Mouse (Mus musculus) embryonic facial prominence, embryonic 11.5 days (tissue): ENCODE measurements around the gene Themis. TPM values are rescaled to one million over a fixed set of nuclear protein-coding genes. Genes with fewer than 3 reads are reported as not detected.
A peak's percentile ranks its signal among the peaks of the same experiment; 100 is the strongest.

Experiments
- ATAC-seq: fragments of 200-750 bp; cut with Nextera tagmentation; replicated peaks from 2 replicates; pipeline ENCODE4 v1.8.0; 2017; ENCODE audit warnings: low read depth; ENCODE audit not compliant: insufficient number of reproducible peaks, low FRiP score, low TSS enrichment
- DNase-seq: peaks from one replicate; pipeline ENCODE4 v3.0.0-alpha.2; 2015; ENCODE audit warnings: low spot score
- H3K27ac ChIP-seq: fragments of 300-500 bp; sonication (generic); replicated peaks from 2 replicates; pipeline ENCODE4 v1.5.1; 2014; ENCODE audit warnings: mild to moderate bottlenecking, low read depth, low read length, control low read depth
- H3K27me3 ChIP-seq: fragments of 300-500 bp; sonication (generic); 2 replicates; pipeline ENCODE4 v1.6.1; 2014; ENCODE audit warnings: mild to moderate bottlenecking, low read length, moderate library complexity, mixed read lengths; ENCODE audit not compliant: control insufficient read depth, insufficient read depth
- H3K36me3 ChIP-seq: fragments of 300-500 bp; sonication (generic); replicated peaks from 2 replicates; pipeline ENCODE4 v1.6.1; 2014; ENCODE audit warnings: low read depth, mild to moderate bottlenecking, low read length, moderate library complexity, mixed read lengths; ENCODE audit not compliant: control insufficient read depth, insufficient read depth
- H3K4me1 ChIP-seq: fragments of 300-500 bp; sonication (generic); 2 replicates; pipeline ENCODE4 v1.6.1; 2014; ENCODE audit warnings: low read length, mixed read lengths; ENCODE audit not compliant: control insufficient read depth, insufficient read depth
- H3K4me2 ChIP-seq: fragments of 300-500 bp; sonication (generic); 2 replicates; pipeline ENCODE4 v1.6.1; 2014; ENCODE audit warnings: low read depth, mild to moderate bottlenecking, control low read depth, low read length, moderate library complexity
- H3K4me3 ChIP-seq: fragments of 300-500 bp; sonication (generic); 2 replicates; pipeline ENCODE4 v1.5.1; 2014; ENCODE audit warnings: low read depth, low read length, control low read depth
- H3K9ac ChIP-seq: fragments of 300-500 bp; sonication (generic); replicated peaks from 2 replicates; pipeline ENCODE4 v1.6.1; 2014; ENCODE audit warnings: mild to moderate bottlenecking, control low read depth, low read length
- H3K9me3 ChIP-seq: fragments of 300-500 bp; sonication (generic); replicated peaks from 2 replicates; pipeline ENCODE4 v1.6.1; 2016; ENCODE audit warnings: mild to moderate bottlenecking, low read length, inconsistent platforms, mixed read lengths; ENCODE audit not compliant: control insufficient read depth
- WGBS: fragments of 180-500 bp; shearing (Covaris S2); extraction: QIAGEN DNeasy Blood & Tissue Kit; methylation state at CpG from one replicate; pipeline ENCODE4 v1.1.7; 2014; 5-methylcytosine and 5-hydroxymethylcytosine counted together
- polyA plus RNA-seq: library from polyadenylated mRNA; unstranded; fragments of >200 nt; fragmentation: Nextera tagmentation; extraction: Ambion mirVana; gene quantifications from 2 replicates; pipeline ENCODE4 v1.2.1, GENCODE M21; 2014

Gene Themis
- polyA plus RNA-seq, 1 experiment from 2014 or later: 0.10 TPM

- DNase-seq: no peak
- H3K27me3 ChIP-seq: no peaks in the 10 kb centered on the region
- no peak overlapping the region for H3K4me2 ChIP-seq
- no peaks in the 10 kb centered on the region for H3K9me3 ChIP-seq
- H3K4me1 ChIP-seq: no peaks in the 10 kb centered on the region
- ATAC-seq: no peak
- no peaks in the 10 kb centered on the region for H3K36me3 ChIP-seq
- H3K27ac ChIP-seq: no peak overlapping the region
- H3K4me3 ChIP-seq: no peak overlapping the region
- 84% methylated on average over 4 of the region's 4 CpGs for WGBS
- H3K9ac ChIP-seq: no peak overlapping the region
Observed at GRCm38 (mm10) chr10:28870580-28871354, 202.6 kb downstream of the Themis start.

- no peaks in the 10 kb centered on the region for H3K4me1 ChIP-seq
- H3K9me3 ChIP-seq: no peaks in the 10 kb centered on the region
- DNase-seq (no peak), ATAC-seq (no peak)
- no peak overlapping the region for H3K9ac ChIP-seq
- no peak overlapping the region for H3K4me2 ChIP-seq
- 84% methylated on average over 4 of the region's 4 CpGs for WGBS
- no peak overlapping the region for H3K27ac ChIP-seq
- H3K36me3 ChIP-seq: no peaks in the 10 kb centered on the region
- no peak overlapping the region for H3K4me3 ChIP-seq
- H3K27me3 ChIP-seq: no peaks in the 10 kb centered on the region
Observed at GRCm38 (mm10) chr10:28874605-28875004, 206.4 kb downstream of the Themis start.

DNA sequence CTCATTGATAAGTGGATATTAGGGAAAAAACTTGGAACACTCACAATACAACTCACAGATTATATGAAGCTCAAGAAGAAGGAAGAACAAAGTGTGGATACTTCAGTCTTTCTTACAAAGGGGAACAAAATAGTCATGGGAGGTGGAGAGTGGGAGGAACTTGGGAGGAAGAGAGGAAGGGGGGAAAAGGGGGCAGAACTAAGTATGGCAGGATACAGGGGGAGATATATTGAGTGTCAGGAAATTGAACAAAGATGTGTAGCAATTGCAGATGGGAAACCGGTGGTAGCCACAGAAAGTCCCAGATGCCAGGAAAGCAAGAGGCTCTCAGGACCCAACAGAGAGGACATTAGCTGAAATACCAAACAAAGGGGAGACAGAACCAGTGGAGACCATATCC, 219.5 kb downstream of the Themis start:
- H3K4me3 ChIP-seq: no peak overlapping the region
- WGBS: 63% methylated on average over 1 of the region's 1 CpGs
- no peak overlapping the region for H3K9ac ChIP-seq
- ATAC-seq: no peak
- no peak overlapping the region for H3K27ac ChIP-seq
- no peaks in the 10 kb centered on the region for H3K4me1 ChIP-seq
- H3K27me3 ChIP-seq: no peaks in the 10 kb centered on the region
- no peaks in the 10 kb centered on the region for H3K36me3 ChIP-seq
- no peaks in the 10 kb centered on the region for H3K9me3 ChIP-seq
- DNase-seq: no peak
- no peak overlapping the region for H3K4me2 ChIP-seq

DNA sequence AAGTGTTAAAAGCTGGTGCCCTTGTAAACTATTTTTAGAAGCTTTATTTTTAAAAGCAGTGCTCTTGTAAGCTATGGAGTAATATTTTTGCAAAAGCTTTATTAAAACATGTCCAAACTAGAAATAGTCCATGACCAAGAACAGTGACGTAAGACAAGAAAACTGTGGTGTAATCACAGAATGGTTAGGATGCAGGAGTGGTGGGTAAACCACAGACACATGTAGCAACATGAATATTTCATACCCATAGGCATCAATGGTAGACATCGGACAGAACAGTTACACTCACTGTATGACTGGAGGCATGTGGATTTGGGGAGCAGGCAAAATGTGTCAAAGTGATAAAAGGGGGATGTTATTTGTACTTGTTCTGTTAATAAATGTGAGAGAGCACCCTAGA, 222.7 kb downstream of the Themis start:
- ATAC-seq (no peak), DNase-seq (no peak)
- H3K4me2 ChIP-seq: no peak overlapping the region
- no peak overlapping the region for H3K27ac ChIP-seq
- H3K9ac ChIP-seq: no peak overlapping the region
- no peak overlapping the region for H3K4me3 ChIP-seq
- WGBS: 90% methylated on average over 2 of the region's 2 CpGs
- H3K9me3 ChIP-seq: no peaks in the 10 kb centered on the region
- H3K27me3 ChIP-seq: no peaks in the 10 kb centered on the region
- H3K4me1 ChIP-seq: no peaks in the 10 kb centered on the region
- no peaks in the 10 kb centered on the region for H3K36me3 ChIP-seq

DNA sequence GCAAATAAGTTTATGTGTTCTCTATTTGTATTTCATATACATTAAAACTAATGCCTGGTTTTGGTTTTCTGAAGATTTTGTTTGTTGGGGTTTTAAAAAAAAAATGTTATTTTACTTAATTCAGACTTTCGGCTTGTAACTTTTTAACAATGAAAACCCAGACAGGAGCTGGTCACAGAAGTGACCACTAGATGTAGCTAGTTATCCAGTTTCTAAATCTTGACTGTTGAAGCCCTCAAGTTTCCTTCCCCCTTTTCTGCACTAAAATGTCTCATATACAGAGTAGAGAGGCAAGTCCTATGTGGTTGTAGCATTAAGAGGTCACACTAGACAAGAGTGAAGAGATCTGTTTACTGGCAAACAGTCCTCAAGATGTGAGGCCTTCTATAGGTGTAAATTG, 230.2 kb downstream of the Themis start:
- ATAC-seq: no peak
- Histone ChIP-seq H3K9me3 (no peaks in the 10 kb centered on the region), H3K27ac (no peak overlapping the region), H3K4me2 (no peak overlapping the region), H3K4me1 (no peaks in the 10 kb centered on the region), H3K27me3 (no peaks in the 10 kb centered on the region), H3K4me3 (no peak overlapping the region), H3K9ac (no peak overlapping the region), H3K36me3 (no peaks in the 10 kb centered on the region)
- peak; percentile 15 for DNase-seq
- 60% methylated on average over 1 of the region's 1 CpGs for WGBS
